Mouse (Mus musculus) liver, embryonic 11.5 days (tissue): ENCODE data around the gene Ddx39. TPM values are rescaled to one million over a fixed set of nuclear protein-coding genes. Genes with fewer than 3 reads are reported as not detected.

Source experiments
- ATAC-seq: fragments of 200-750 bp; cut with Nextera tagmentation; replicated peaks from 2 replicates; pipeline ENCODE4 v1.8.0; 2017; ENCODE audit warnings: moderate number of reproducible peaks, mild to moderate bottlenecking, moderate TSS enrichment, moderate library complexity; ENCODE audit not compliant: low FRiP score
- DNase-seq: peaks from one replicate; pipeline ENCODE4 v3.0.0-alpha.2; 2017; ENCODE audit warnings: low spot score
- H3K27ac ChIP-seq: fragments of 300-500 bp; sonication (generic); 2 replicates; pipeline ENCODE4 v1.5.1; 2014; ENCODE audit warnings: mild to moderate bottlenecking, low read depth, low read length, control low read depth
- H3K27me3 ChIP-seq: fragments of 300-500 bp; sonication (generic); replicated peaks from 2 replicates; pipeline ENCODE4 v1.6.1; 2014; ENCODE audit warnings: low read length, mixed read lengths; ENCODE audit not compliant: control insufficient read depth, insufficient read depth
- H3K36me3 ChIP-seq: fragments of 300-500 bp; sonication (generic); 2 replicates; pipeline ENCODE4 v1.6.1; 2014; ENCODE audit warnings: mild to moderate bottlenecking, low read length, moderate library complexity, mixed read lengths; ENCODE audit not compliant: control insufficient read depth, insufficient read depth
- H3K4me1 ChIP-seq: fragments of 300-500 bp; sonication (generic); replicated peaks from 2 replicates; pipeline ENCODE4 v1.6.1; 2014; ENCODE audit warnings: low read length, mixed read lengths; ENCODE audit not compliant: control insufficient read depth, insufficient read depth
- H3K4me2 ChIP-seq: fragments of 300-500 bp; sonication (generic); 2 replicates; pipeline ENCODE4 v1.6.1; 2014; ENCODE audit warnings: mild to moderate bottlenecking, control low read depth, moderate library complexity
- H3K4me3 ChIP-seq: fragments of 300-500 bp; sonication (generic); 2 replicates; pipeline ENCODE4 v1.5.1; 2014; ENCODE audit warnings: low read depth, low read length, control low read depth
- H3K9ac ChIP-seq: fragments of 300-500 bp; sonication (generic); 2 replicates; pipeline ENCODE4 v1.6.1; 2014; ENCODE audit warnings: low read depth, low read length, control low read depth
- H3K9me3 ChIP-seq: fragments of 300-500 bp; sonication (generic); 2 replicates; pipeline ENCODE4 v1.6.1; 2016; ENCODE audit warnings: low read length, inconsistent platforms, mixed read lengths; ENCODE audit not compliant: control insufficient read depth
- WGBS: fragments of 180-500 bp; shearing (Covaris S2); extraction: QIAGEN DNeasy Blood & Tissue Kit; methylation state at CpG from one replicate; pipeline ENCODE4 v1.1.7; 2014; 5-methylcytosine and 5-hydroxymethylcytosine counted together
- polyA plus RNA-seq: library from polyadenylated mRNA; unstranded; fragments of >200 nt; fragmentation: Nextera tagmentation; extraction: Ambion mirVana; gene quantifications from 2 replicates; pipeline ENCODE4 v1.2.1, GENCODE M21; 2014

The Ddx39 gene
- polyA plus RNA-seq, 1 experiment from 2014 or later: 375 TPM

DNA sequence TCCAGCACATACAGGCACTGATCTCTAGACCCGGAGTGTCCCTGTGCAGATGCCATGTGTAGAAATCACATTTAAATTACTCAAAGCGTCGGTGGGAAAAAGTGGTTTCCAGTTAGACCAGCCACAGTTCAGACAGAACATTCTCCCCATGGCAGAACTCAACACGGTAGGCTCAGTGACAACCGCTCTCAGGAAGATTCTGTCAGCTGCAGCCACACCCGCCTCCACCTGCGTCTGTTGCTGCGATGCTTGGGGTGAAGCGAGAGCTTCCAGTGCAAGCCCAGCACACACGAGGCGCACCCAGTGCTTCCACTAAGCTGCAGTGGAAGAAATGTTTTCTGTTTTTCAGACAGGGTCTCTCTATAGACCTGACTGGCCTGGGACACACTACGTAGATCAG lies 35.1 kb upstream of the Ddx39 start:
- H3K4me2 ChIP-seq: no peak overlapping the region
- ATAC-seq (no peak), DNase-seq (no peak)
- no peak overlapping the region for H3K27ac ChIP-seq
- H3K27me3 ChIP-seq: no peaks in the 10 kb centered on the region
- H3K9me3 ChIP-seq: no peaks in the 10 kb centered on the region
- peaks cover 7% of the 10 kb centered on the region; the same call in 1 of the 2 replicates for H3K4me1 ChIP-seq
- H3K9ac ChIP-seq: no peak overlapping the region
- no peak overlapping the region for H3K4me3 ChIP-seq
- peaks cover 54% of the 10 kb centered on the region for H3K36me3 ChIP-seq
- WGBS: 85% methylated on average over 12 of the region's 12 CpGs

DNA sequence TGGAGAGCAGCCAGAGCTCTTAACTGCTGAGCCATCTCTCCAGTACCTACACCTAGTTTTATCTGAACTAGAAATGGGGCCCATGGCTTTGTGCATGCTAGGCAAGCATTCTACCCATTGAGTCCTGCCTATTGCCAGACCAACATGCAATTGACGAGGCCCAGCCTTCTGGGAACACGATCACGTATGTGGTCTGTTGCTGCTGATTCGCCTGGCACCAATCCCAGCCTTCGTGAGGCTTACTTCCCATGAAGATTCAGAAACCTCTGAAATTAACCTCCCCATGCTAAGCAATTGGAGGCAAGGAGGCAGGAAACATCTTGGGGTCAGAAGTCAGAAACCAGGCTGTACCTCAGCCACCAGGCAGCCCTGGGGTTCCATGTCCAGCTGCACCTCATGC lies 34.4 kb upstream of the Ddx39 start:
- Histone ChIP-seq H3K27me3 (no peaks in the 10 kb centered on the region), H3K9ac (peak overlapping the region; percentile 23; the same call in 1 of the 2 replicates), H3K4me1 (peaks cover 7% of the 10 kb centered on the region; the same call in 1 of the 2 replicates), H3K9me3 (no peaks in the 10 kb centered on the region), H3K36me3 (peaks cover 55% of the 10 kb centered on the region), H3K4me2 (no peak overlapping the region), H3K27ac (no peak overlapping the region), H3K4me3 (no peak overlapping the region)
- ATAC-seq: no peak
- DNase-seq: no peak
- 82% methylated on average over 5 of the region's 5 CpGs for WGBS

DNA sequence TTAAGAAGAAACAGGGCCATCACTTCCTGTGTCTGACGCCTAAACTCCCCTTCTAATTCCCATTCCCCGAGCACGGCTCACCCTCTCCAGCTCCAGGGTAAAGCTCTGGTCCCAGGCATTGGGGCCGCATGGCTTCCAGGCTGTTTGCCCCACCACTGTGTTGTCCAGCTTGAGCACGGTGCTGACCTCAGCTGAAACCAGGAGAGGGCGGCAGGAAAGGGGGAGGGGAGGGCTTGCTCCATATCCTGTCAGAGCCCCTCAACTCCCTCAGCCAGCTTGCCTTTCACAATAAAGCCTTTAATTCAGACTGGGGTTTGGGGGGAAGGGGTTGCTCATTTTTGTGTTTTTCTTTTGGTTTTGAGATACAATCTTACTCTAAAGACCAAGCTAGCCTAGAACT lies 33.9 kb upstream of the Ddx39 start:
- Histone ChIP-seq H3K27me3 (no peaks in the 10 kb centered on the region), H3K4me2 (no peak overlapping the region), H3K4me3 (no peak overlapping the region), H3K9ac (no peak overlapping the region; the same call in 1 of the 2 replicates), H3K27ac (no peak overlapping the region), H3K9me3 (no peaks in the 10 kb centered on the region), H3K4me1 (peaks cover 7% of the 10 kb centered on the region; the same call in 1 of the 2 replicates), H3K36me3 (peaks cover 55% of the 10 kb centered on the region)
- WGBS: 38% methylated on average over 6 of the region's 6 CpGs
- peak; percentile 63 for ATAC-seq
- DNase-seq: no peak

GRCm38 (mm10) chr8:83684517-83684916 lies 30.5 kb upstream of the Ddx39 start:
- no peak overlapping the region for H3K4me3 ChIP-seq
- no peak for ATAC-seq
- H3K36me3 ChIP-seq: peaks cover 34% of the 10 kb centered on the region

DNA sequence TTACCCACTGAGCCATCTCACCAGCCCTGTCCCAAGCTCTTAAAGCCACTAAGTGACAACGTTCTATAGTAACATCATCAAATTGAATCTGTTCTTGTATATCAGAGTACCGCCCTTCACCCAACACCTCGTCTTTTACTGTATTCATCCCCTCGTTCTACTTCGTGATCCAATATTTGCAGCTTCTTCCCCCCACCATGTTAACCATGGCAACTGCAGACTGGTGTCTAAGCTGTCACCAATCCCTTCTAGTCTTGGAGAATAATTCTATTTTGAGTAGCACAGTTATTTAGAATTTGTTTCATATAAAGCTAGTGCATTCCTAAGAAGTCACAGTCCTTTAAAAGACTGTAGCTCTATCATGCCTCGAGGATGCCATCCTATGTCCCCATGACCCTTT lies 25.7 kb upstream of the Ddx39 start:
- peaks cover 17% of the 10 kb centered on the region for H3K36me3 ChIP-seq
- no peak overlapping the region for H3K4me2 ChIP-seq
- no peak overlapping the region for H3K27ac ChIP-seq
- no peak for ATAC-seq
- no peaks in the 10 kb centered on the region for H3K9me3 ChIP-seq
- H3K27me3 ChIP-seq: no peaks in the 10 kb centered on the region
- H3K9ac ChIP-seq: no peak overlapping the region
- DNase-seq: no peak
- H3K4me1 ChIP-seq: peaks cover 10% of the 10 kb centered on the region
- no peak overlapping the region for H3K4me3 ChIP-seq
- 88% methylated on average over 6 of the region's 6 CpGs for WGBS

More at GRCm38 (mm10) chr8:83684517-83684916, 30.5 kb upstream of the Ddx39 start:
- Histone ChIP-seq H3K4me1 (peaks cover 7% of the 10 kb centered on the region; the same call in 1 of the 2 replicates), H3K9me3 (no peaks in the 10 kb centered on the region), H3K27ac (no peak overlapping the region), H3K4me2 (no peak overlapping the region), H3K27me3 (no peaks in the 10 kb centered on the region), H3K9ac (no peak overlapping the region)
- no peak for DNase-seq
- 90% methylated on average over 9 of the region's 9 CpGs for WGBS

DNA sequence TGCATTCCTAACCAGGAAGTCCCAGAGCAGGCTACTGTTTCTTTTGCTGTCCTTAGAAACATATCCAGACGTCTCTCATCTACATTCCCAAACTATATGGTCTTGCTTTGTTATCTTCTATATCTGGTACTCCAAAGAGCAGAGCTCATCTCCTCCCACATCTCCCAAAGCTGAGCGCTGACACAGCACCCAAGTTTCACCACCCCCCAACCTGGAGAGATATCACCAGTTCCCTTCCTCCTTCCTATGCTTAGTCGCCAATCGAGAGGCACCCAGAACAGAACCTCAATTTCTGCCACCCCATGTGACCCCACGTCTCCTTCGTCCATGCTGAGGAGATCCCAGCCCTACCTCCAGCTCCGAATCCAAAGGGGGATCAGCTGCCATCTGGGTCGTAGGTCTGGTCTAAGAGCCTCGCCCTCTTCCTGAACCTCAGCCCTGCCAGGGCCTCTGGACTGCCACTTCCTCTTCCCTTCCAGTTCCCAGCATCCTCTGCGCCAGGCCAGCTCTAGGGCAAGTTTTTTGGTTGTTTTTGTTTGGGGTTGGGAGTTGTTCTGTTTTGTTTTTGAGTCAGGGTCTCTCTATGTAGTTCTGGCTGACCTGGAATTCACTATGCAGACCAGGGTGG lies 21.3 kb upstream of the Ddx39 start:
- no peak for ATAC-seq
- no peaks in the 10 kb centered on the region for H3K9me3 ChIP-seq
- DNase-seq: no peak
- no peak overlapping the region for H3K27ac ChIP-seq
- peak overlapping the region; percentile 42 for H3K4me2 ChIP-seq
- 45% methylated on average over 10 of the region's 10 CpGs for WGBS
- H3K27me3 ChIP-seq: no peaks in the 10 kb centered on the region
- H3K4me3 ChIP-seq: peak overlapping the region; percentile 21; the same call in 1 of the 2 replicates
- H3K9ac ChIP-seq: peak overlapping the region; percentile 12; the same call in 1 of the 2 replicates
- H3K4me1 ChIP-seq: peaks cover 32% of the 10 kb centered on the region
- H3K36me3 ChIP-seq: peaks cover 10% of the 10 kb centered on the region; the same call in 1 of the 2 replicates

GRCm38 (mm10) chr8:83694369-83695160 lies 20.4 kb upstream of the Ddx39 start:
- WGBS: 78% methylated on average over 11 of the region's 11 CpGs
- DNase-seq (no peak), ATAC-seq (no peak)
- Histone ChIP-seq H3K9me3 (no peaks in the 10 kb centered on the region), H3K27me3 (no peaks in the 10 kb centered on the region), H3K4me2 (peak overlapping the region; percentile 16; the same call in 1 of the 2 replicates), H3K36me3 (peaks cover 10% of the 10 kb centered on the region; the same call in 1 of the 2 replicates), H3K9ac (no peak overlapping the region), H3K27ac (0 out of 2 replicates have a peak overlapping the region, but pooled peaks have one; percentile 3), H3K4me3 (no peak overlapping the region), H3K4me1 (peaks cover 32% of the 10 kb centered on the region)

GRCm38 (mm10) chr8:83695351-83696106 lies 19.4 kb upstream of the Ddx39 start:
- Histone ChIP-seq H3K4me1 (peaks cover 32% of the 10 kb centered on the region), H3K9ac (no peak overlapping the region), H3K27me3 (no peaks in the 10 kb centered on the region), H3K4me2 (peak overlapping the region; percentile 17; the same call in 1 of the 2 replicates), H3K36me3 (peaks cover 10% of the 10 kb centered on the region; the same call in 1 of the 2 replicates), H3K9me3 (no peaks in the 10 kb centered on the region), H3K27ac (0 out of 2 replicates have a peak overlapping the region, but pooled peaks have one; percentile 3), H3K4me3 (no peak overlapping the region)
- ATAC-seq (no peak), DNase-seq (no peak)
- 63% methylated on average over 17 of the region's 17 CpGs for WGBS
